Mouse (Mus musculus): ENCODE measurements around the gene Capn9. TPM values are rescaled to one million over a fixed set of nuclear protein-coding genes. Genes with fewer than 3 reads are reported as not detected.
A peak's percentile ranks its signal among the peaks of the same experiment; 100 is the strongest.

Capn9 gene
- total RNA-seq, 2 experiments from 2014 or later = not detected

GRCm38 (mm10) chr8:124658415-124658814 lies 82.5 kb downstream of the Capn9 start:
- peak; percentile 72 for DNase-seq
- intact Hi-C loops (cut with DNase I) = no loop called here
- peak overlapping the region; percentile 51; the same call in 1 of the 2 replicates for H3K27ac ChIP-seq
- no peak overlapping the region for H3K4me3 ChIP-seq
- TF ChIP-seq CTCF (IDR thresholded peaks at IDR 0.05) = no peak

DNA sequence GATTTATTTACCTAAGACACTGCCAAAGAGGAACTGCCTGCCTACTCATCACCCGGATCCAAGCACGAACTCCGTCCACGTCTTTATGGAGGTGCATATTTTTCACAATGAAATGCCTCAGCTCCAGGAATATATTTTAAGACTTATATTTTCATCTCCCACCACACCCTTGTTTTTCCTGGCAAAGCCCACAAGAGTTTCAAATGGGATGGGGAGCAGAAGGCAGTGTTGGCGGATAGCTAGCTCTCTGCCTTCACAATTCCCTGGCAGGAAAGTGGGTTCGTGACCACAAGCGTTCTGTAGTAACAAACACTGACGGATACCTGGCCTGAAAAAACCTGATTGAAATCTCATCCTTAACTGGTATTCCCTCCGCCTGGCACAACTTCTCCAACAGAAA lies 85.9 kb downstream of the Capn9 start:
- Histone ChIP-seq H3K27ac (peak overlapping the region; percentile 88), H3K4me3 (peak overlapping the region; percentile 96)
- TF ChIP-seq CTCF (IDR thresholded peaks at IDR 0.05) = no peak
- intact Hi-C loops (cut with DNase I) = loop anchor here (2.0 to 5.0 kb wide), 2 partner anchors 17 to 34 kb away; no protein-coding TSS in a partner anchor
- DNase-seq = no peak

GRCm38 (mm10) chr8:124662446-124663111 lies 86.7 kb downstream of the Capn9 start:
- Histone ChIP-seq H3K27ac (peak overlapping the region; percentile 88), H3K4me3 (peak overlapping the region; percentile 96)
- intact Hi-C loops (cut with DNase I) = loop anchor here (2.0 to 5.0 kb wide), 2 partner anchors 18 to 35 kb away; no protein-coding TSS in a partner anchor
- no peak for DNase-seq
- no peak for TF ChIP-seq CTCF (IDR thresholded peaks at IDR 0.05)

DNA sequence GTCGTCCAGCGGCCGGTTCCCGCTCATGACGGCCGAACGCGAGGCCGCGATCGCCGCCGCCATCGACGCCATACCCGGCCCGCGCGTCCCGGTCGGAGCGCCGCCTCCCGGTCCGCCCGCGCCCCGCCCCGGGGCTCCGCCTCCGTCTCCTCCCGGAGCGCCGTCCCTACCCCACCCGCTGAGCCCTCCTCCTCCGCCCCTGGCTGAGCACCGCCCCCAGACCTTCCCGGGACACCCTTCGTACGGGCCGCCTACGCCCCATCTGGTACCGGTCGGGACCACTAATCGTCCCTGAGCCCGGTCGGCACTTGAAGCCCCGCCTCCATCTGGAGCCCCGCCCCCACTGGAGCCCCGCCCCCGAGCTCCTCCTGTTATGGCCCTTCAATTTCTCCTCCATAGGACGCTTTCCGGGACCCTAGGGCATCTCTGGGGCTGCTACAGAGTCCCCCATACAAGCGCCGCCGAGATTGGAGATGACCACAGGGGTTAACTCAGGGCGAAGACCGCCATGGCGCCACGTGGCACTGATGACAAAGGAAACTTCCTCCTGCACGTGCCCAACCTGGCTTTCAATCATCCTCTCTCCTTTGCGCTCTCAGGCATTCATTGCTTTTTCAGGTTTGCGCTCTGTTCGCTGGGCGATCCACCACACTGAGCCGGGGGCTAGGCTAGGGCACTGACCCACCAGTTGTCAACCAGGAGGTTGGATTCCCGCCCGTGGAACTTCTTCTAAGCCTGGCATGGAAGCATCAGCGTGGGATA lies 87.4 kb downstream of the Capn9 start, which contains the start of gene 2310022B05Rik:
Gene 2310022B05Rik, minus strand, starts transcription at position 258 of the 762 bp plus-strand sequence.
- Histone ChIP-seq H3K4me3 (peak within 1 kb of the TSS; percentile 96), H3K27ac (peak within 1 kb of the TSS; percentile 88)
- DNase-seq = peak; percentile 94
- intact Hi-C loops (cut with DNase I) = loop anchor here (2.0 to 5.0 kb wide), 2 partner anchors 18 to 36 kb away; no protein-coding TSS in a partner anchor
- peak; percentile 34; the same call in 1 of the 2 replicates for TF ChIP-seq CTCF (IDR thresholded peaks at IDR 0.05)

- no peak for TF ChIP-seq CTCF (IDR thresholded peaks at IDR 0.05)
- H3K27ac ChIP-seq = peak overlapping the region; percentile 88
- intact Hi-C loops (cut with DNase I) = loop anchor here (2.0 to 5.0 kb wide), 2 partner anchors 19 to 37 kb away; no protein-coding TSS in a partner anchor
- DNase-seq = no peak
- peak overlapping the region; percentile 96 for H3K4me3 ChIP-seq
Observed at GRCm38 (mm10) chr8:124663874-124664230, 87.9 kb downstream of the Capn9 start.

GRCm38 (mm10) chr8:124664414-124664813 lies 88.5 kb downstream of the Capn9 start:
- intact Hi-C loops (cut with DNase I) = loop anchor here (5.0 kb wide), 1 partner anchor 37 kb away; no protein-coding TSS in a partner anchor
- Histone ChIP-seq H3K4me3 (no peak overlapping the region), H3K27ac (peak overlapping the region; percentile 20)
- TF ChIP-seq CTCF (IDR thresholded peaks at IDR 0.05) = no peak
- no peak for DNase-seq

Other genes starting within 250 kb of the Capn9 start
- gene Pgbd5, start 136.5 kb upstream of the Capn9 start, total RNA-seq (2021) = under 1 TPM; 0.15 to 0.50 TPM
- gene Cog2, start 55.3 kb upstream of the Capn9 start, total RNA-seq (2021) = 10 to 100 TPM; 17.1 to 17.7 TPM
- gene Agt, start 6.4 kb upstream of the Capn9 start, total RNA-seq (2021) = 10 to 100 TPM; 12.0 to 18.0 TPM
- 10 to 100 TPM; 10.4 to 17.3 TPM for gene 2310022B05Rik, start 87.3 kb downstream of the Capn9 start, total RNA-seq (2021)
- 10 to 100 TPM; 19.3 to 20.8 TPM for gene Ttc13, start 145.9 kb downstream of the Capn9 start, total RNA-seq (2021)
- gene Arv1, start 146.0 kb downstream of the Capn9 start, total RNA-seq (2021) = 1 to 10 TPM; 2.9 to 3.5 TPM
- gene Fam89a, start 175.7 kb downstream of the Capn9 start, total RNA-seq (2021) = 1 to 10 TPM in 1 of 2 experiments, under 1 TPM in 1; 0.54 to 1.2 TPM
- under 1 TPM; 0.06 to 0.10 TPM for gene Trim67, start 217.0 kb downstream of the Capn9 start, total RNA-seq (2021)